Mouse (Mus musculus) testis, postnatal 10 days (tissue): ENCODE measurements at regions not wholly inside any gene's neighbourhood (a gene's known extent, or its start where the extent isn't known, plus 50 kb on each side); places are given as distances from the start of the nearest gene placed in this dataset.
"Not testable (repeated sequence)": the region's sequence is repeated elsewhere in the genome, so short reads cannot be mapped to it uniquely, and the experiment has no call there.

Source experiments
- DNase-seq: peaks from one replicate; pipeline ENCODE4 v3.0.0; 2021; ENCODE audit warnings: low spot score

GRCm38 (mm10) chr8:20495542-20495941, 119.2 kb upstream of the Gm21119 start:
- DNase-seq: not testable (repeated sequence)

- peak; percentile 36 for DNase-seq
Observed at GRCm38 (mm10) chr8:20513920-20514319, 100.8 kb upstream of the Gm21119 start.

- peak; percentile 40 for DNase-seq
Observed at GRCm38 (mm10) chr8:20516324-20516830, 98.3 kb upstream of the Gm21119 start.

GRCm38 (mm10) chr8:20517551-20517950, 97.2 kb upstream of the Gm21119 start:
- not testable (repeated sequence) for DNase-seq

- DNase-seq: not testable (repeated sequence)
Observed at GRCm38 (mm10) chr8:20524539-20524938, 90.2 kb upstream of the Gm21119 start.

GRCm38 (mm10) chr8:20529048-20529447, 85.7 kb upstream of the Gm21119 start:
- peak; percentile 33 for DNase-seq

- DNase-seq: peak; percentile 32
Observed at GRCm38 (mm10) chr8:20539031-20539430, 75.7 kb upstream of the Gm21119 start.

GRCm38 (mm10) chr8:20544084-20544483, 70.6 kb upstream of the Gm21119 start:
- DNase-seq: peak; percentile 38

GRCm38 (mm10) chr8:20545347-20545746, 69.4 kb upstream of the Gm21119 start:
- DNase-seq: peak; percentile 53

GRCm38 (mm10) chr8:20546401-20546800, 68.3 kb upstream of the Gm21119 start:
- not testable (repeated sequence) for DNase-seq

- DNase-seq: peak; percentile 72
Observed at GRCm38 (mm10) chr8:20550054-20550778, 64.5 kb upstream of the Gm21119 start.

GRCm38 (mm10) chr8:20556501-20557181, 58.1 kb upstream of the Gm21119 start:
- not testable (repeated sequence) for DNase-seq

- DNase-seq: not testable (repeated sequence)
Observed at GRCm38 (mm10) chr8:20557184-20557583, 57.5 kb upstream of the Gm21119 start.

- peak; percentile 39 for DNase-seq
Observed at GRCm38 (mm10) chr8:20557609-20558008, 57.1 kb upstream of the Gm21119 start.
